Mouse (Mus musculus) lung, embryonic 14.5 days (tissue): ENCODE measurements around the gene Ociad2. TPM values are rescaled to one million over a fixed set of nuclear protein-coding genes. Genes with fewer than 3 reads are reported as not detected.

ENCODE experiments used
- ATAC-seq: fragments of 200-750 bp; cut with Nextera tagmentation; 2 replicates; pipeline ENCODE4 v1.8.0; 2017; ENCODE audit warnings: mild to moderate bottlenecking, moderate TSS enrichment, moderate library complexity; ENCODE audit not compliant: insufficient read depth
- DNase-seq: peaks from one replicate; pipeline ENCODE4 v3.0.0-alpha.2; 2015
- H3K27ac ChIP-seq: fragments of 300-500 bp; sonication (generic); 2 replicates; pipeline ENCODE4 v1.5.1; 2014; ENCODE audit warnings: low read depth, mild to moderate bottlenecking, moderate library complexity
- H3K27me3 ChIP-seq: fragments of 300-500 bp; sonication (generic); 2 replicates; pipeline ENCODE4 v1.6.1; 2014; ENCODE audit warnings: low read length, control low read depth; ENCODE audit not compliant: insufficient read depth
- H3K36me3 ChIP-seq: fragments of 300-500 bp; sonication (generic); 2 replicates; pipeline ENCODE4 v1.6.1; 2014; ENCODE audit warnings: control low read depth; ENCODE audit not compliant: insufficient read depth
- H3K4me1 ChIP-seq: fragments of 300-500 bp; sonication (generic); 2 replicates; pipeline ENCODE4 v1.6.1; 2014; ENCODE audit warnings: antibody characterized with exemption, control low read depth; ENCODE audit not compliant: insufficient read depth
- H3K4me2 ChIP-seq: fragments of 300-500 bp; sonication (generic); 2 replicates; pipeline ENCODE4 v1.6.1; 2014; ENCODE audit warnings: mild to moderate bottlenecking
- H3K4me3 ChIP-seq: fragments of 300-500 bp; sonication (generic); 2 replicates; pipeline ENCODE4 v1.5.1; 2014; ENCODE audit warnings: low read depth, low read length
- H3K9ac ChIP-seq: fragments of 300-500 bp; sonication (generic); 2 replicates; pipeline ENCODE4 v1.6.1; 2014
- H3K9me3 ChIP-seq: fragments of 300-500 bp; sonication (generic); 2 replicates; pipeline ENCODE4 v1.6.1; 2016; ENCODE audit warnings: low read depth, low read length, control low read depth
- CTCF ChIP-seq: IDR thresholded peaks from 2 replicates; pipeline ENCODE4 v1.5.1; 2016; ENCODE audit warnings: antibody characterized with exemption, low read depth
- WGBS: fragments of 180-500 bp; shearing (Covaris S2); extraction: QIAGEN DNeasy Blood & Tissue Kit; methylation state at CpG from one replicate; pipeline ENCODE4 v1.1.7; 2014; 5-methylcytosine and 5-hydroxymethylcytosine counted together
- polyA plus RNA-seq: library from polyadenylated mRNA; unstranded; fragments of >200 nt; fragmentation: Nextera tagmentation; extraction: Ambion mirVana; gene quantifications from 2 replicates; pipeline ENCODE4 v1.2.1, GENCODE M21; 2014

The Ociad2 gene
- polyA plus RNA-seq, 1 experiment from 2014 or later, result 29.3 TPM

- no peaks in the 10 kb centered on the region for H3K36me3 ChIP-seq
- H3K27me3 ChIP-seq, result no peaks in the 10 kb centered on the region
- no peak for TF ChIP-seq CTCF
- no peak for ATAC-seq
- H3K9me3 ChIP-seq, result no peaks in the 10 kb centered on the region
- no peak overlapping the region for H3K27ac ChIP-seq
- no peaks in the 10 kb centered on the region for H3K4me1 ChIP-seq
- WGBS, result 49% methylated on average over 10 of the region's 10 CpGs
- no peak overlapping the region for H3K4me3 ChIP-seq
- no peak for DNase-seq
- H3K9ac ChIP-seq, result no peak overlapping the region
- no peak overlapping the region for H3K4me2 ChIP-seq
Measured at GRCm38 (mm10) chr5:73279190-73279589, 61.6 kb downstream of the Ociad2 start.

- ATAC-seq, result no peak
- H3K27ac ChIP-seq, result no peak overlapping the region
- TF ChIP-seq CTCF, result no peak
- H3K27me3 ChIP-seq, result no peaks in the 10 kb centered on the region
- no peaks in the 10 kb centered on the region for H3K4me1 ChIP-seq
- 78% methylated on average over 2 of the region's 2 CpGs for WGBS
- no peak overlapping the region for H3K4me3 ChIP-seq
- no peak for DNase-seq
- no peaks in the 10 kb centered on the region for H3K9me3 ChIP-seq
- no peak overlapping the region for H3K9ac ChIP-seq
- no peak overlapping the region for H3K4me2 ChIP-seq
- H3K36me3 ChIP-seq, result no peaks in the 10 kb centered on the region
Measured at GRCm38 (mm10) chr5:73274941-73275340, 65.9 kb downstream of the Ociad2 start.

GRCm38 (mm10) chr5:73273171-73273570 is 67.7 kb downstream of the Ociad2 start:
- Histone ChIP-seq H3K9ac (no peak overlapping the region), H3K27ac (no peak overlapping the region), H3K9me3 (no peaks in the 10 kb centered on the region), H3K4me3 (no peak overlapping the region), H3K36me3 (no peaks in the 10 kb centered on the region), H3K4me2 (no peak overlapping the region), H3K27me3 (no peaks in the 10 kb centered on the region), H3K4me1 (0 out of 2 replicates have a peak, but pooled peaks cover 2% of the 10 kb centered on the region)
- DNase-seq, result no peak
- no peak for ATAC-seq
- 80% methylated on average over 4 of the region's 4 CpGs for WGBS
- TF ChIP-seq CTCF, result no peak

Other genes with a start within 250 kb of the Ociad2 start
- 21.4 and 22.6 TPM in 2 replicates for gene Fryl, start 84.4 kb downstream of the Ociad2 start, polyA plus RNA-seq
- 134 and 144 TPM in 2 replicates for gene Ociad1, start 48.2 kb downstream of the Ociad2 start, polyA plus RNA-seq
- gene Cwh43, start 65.0 kb upstream of the Ociad2 start, polyA plus RNA-seq, result 0.18 TPM in 1 of 2 replicates, not detected in the other
- gene Dcun1d4, start 140.0 kb upstream of the Ociad2 start, polyA plus RNA-seq, result 32.4 and 34.5 TPM in 2 replicates